Mouse (Mus musculus) stomach, embryonic 15.5 days (tissue): ENCODE results near the gene Fam53b. TPM values are rescaled to one million over a fixed set of nuclear protein-coding genes. Genes with fewer than 3 reads are reported as not detected.

Source experiments
- ATAC-seq: fragments of 200-750 bp; cut with Nextera tagmentation; 2 replicates; pipeline ENCODE4 v1.8.0; 2017; ENCODE audit warnings: low read depth, moderate number of reproducible peaks, moderate TSS enrichment; ENCODE audit not compliant: insufficient read depth, low FRiP score
- H3K27ac ChIP-seq: fragments of 300-500 bp; sonication (generic); 2 replicates; pipeline ENCODE4 v1.5.1; 2015; ENCODE audit warnings: mild to moderate bottlenecking, inconsistent platforms
- H3K27me3 ChIP-seq: fragments of 300-500 bp; sonication (generic); replicated peaks from 2 replicates; pipeline ENCODE4 v1.6.1; 2015; ENCODE audit warnings: inconsistent platforms
- H3K36me3 ChIP-seq: fragments of 300-500 bp; sonication (generic); 2 replicates; pipeline ENCODE4 v1.6.1; 2015; ENCODE audit warnings: inconsistent platforms
- H3K4me1 ChIP-seq: fragments of 300-500 bp; sonication (generic); 2 replicates; pipeline ENCODE4 v1.6.1; 2015; ENCODE audit warnings: inconsistent platforms
- H3K4me2 ChIP-seq: fragments of 300-500 bp; sonication (generic); 2 replicates; pipeline ENCODE4 v1.6.1; 2015; ENCODE audit warnings: mild to moderate bottlenecking, inconsistent platforms
- H3K4me3 ChIP-seq: fragments of 300-500 bp; sonication (generic); replicated peaks from 2 replicates; pipeline ENCODE4 v1.5.1; 2015; ENCODE audit warnings: inconsistent platforms
- H3K9ac ChIP-seq: fragments of 300-500 bp; sonication (generic); 2 replicates; pipeline ENCODE4 v1.6.1; 2015; ENCODE audit warnings: inconsistent platforms
- H3K9me3 ChIP-seq: fragments of 300-500 bp; sonication (generic); 2 replicates; pipeline ENCODE4 v1.6.1; 2016; ENCODE audit warnings: inconsistent platforms
- WGBS: fragments of 180-500 bp; shearing (Covaris S2); methylation state at CpG from one replicate; pipeline ENCODE4 v1.1.7; 2015; 5-methylcytosine and 5-hydroxymethylcytosine counted together
- polyA plus RNA-seq: library from polyadenylated mRNA; unstranded; fragments of >200 nt; fragmentation: Nextera tagmentation; extraction: Ambion mirVana; gene quantifications from 2 replicates; pipeline ENCODE4 v1.2.1, GENCODE M21; 2015

Fam53b gene
- polyA plus RNA-seq, 1 experiment from 2014 or later: 15.5 TPM

DNA sequence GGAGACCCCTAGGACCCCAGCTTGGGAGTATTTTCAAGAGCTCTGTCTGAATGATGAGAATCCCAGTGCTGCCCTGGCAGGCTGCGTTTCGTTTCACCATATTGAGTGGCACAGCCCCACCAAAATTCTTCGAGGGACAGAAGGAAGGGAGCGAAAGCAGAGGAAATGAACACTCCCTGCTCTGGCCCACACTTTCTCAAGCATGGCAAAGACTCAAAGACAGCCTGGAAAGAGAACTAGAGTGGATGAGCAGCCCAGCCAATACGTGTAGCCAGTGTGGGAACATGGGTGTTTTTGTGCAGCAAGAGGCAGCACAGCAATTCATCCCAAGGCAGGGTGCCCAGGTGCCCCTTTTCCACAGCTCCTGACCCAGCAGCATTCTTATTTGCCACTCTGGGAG, 70.8 kb downstream of the Fam53b start:
- no peak overlapping the region for H3K4me2 ChIP-seq
- H3K9me3 ChIP-seq: no peaks in the 10 kb centered on the region
- no peak overlapping the region for H3K9ac ChIP-seq
- H3K27me3 ChIP-seq: no peaks in the 10 kb centered on the region
- 0 out of 2 replicates have a peak, but pooled peaks cover 5% of the 10 kb centered on the region for H3K4me1 ChIP-seq
- no peak overlapping the region for H3K4me3 ChIP-seq
- 83% methylated on average over 5 of the region's 5 CpGs for WGBS
- no peak overlapping the region for H3K27ac ChIP-seq
- no peaks in the 10 kb centered on the region for H3K36me3 ChIP-seq
- ATAC-seq: no peak

DNA sequence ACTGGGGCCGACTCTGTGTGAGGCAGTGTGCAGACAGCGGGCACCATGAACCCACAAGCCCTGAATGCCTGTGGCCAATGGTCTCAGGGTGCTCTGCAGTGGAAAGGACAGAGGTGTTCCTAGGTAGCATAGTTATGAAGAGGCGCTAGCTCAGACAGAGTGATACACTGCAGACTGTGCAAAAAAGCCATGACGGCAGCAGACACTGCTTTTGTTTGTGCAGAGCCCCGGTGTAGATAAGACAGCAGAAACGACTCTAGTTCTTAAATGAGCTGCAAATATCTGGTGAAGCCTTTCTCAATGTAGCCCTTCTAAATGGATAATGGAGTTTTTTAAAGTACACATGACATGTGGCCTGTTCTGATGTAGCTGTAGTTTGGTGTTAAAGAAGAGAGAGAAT, 73.9 kb downstream of the Fam53b start:
- H3K4me1 ChIP-seq: peaks cover 15% of the 10 kb centered on the region
- no peaks in the 10 kb centered on the region for H3K36me3 ChIP-seq
- no peak for ATAC-seq
- no peak overlapping the region for H3K4me2 ChIP-seq
- H3K27ac ChIP-seq: no peak overlapping the region
- H3K9me3 ChIP-seq: no peaks in the 10 kb centered on the region
- no peaks in the 10 kb centered on the region for H3K27me3 ChIP-seq
- WGBS: 65% methylated on average over 6 of the region's 6 CpGs
- no peak overlapping the region for H3K9ac ChIP-seq
- H3K4me3 ChIP-seq: no peak overlapping the region

DNA sequence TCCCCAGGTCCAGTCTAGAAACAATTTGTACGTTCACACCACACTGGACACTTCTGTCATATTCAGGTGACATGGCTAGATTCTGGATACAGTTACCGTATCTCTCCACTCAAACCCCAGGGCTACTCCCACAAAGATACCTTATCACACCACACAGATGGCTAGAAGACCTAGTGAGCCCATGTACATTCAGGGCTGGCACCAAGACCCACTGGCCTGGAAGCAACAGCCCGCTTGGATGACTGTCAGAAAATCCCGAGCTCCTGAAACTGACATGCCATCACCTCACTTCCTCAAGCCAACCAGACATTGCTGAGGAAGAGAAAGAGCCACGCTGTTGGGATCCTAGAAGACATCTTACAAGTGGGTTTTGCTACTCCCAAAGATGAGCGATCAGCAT, 74.8 kb downstream of the Fam53b start:
- H3K36me3 ChIP-seq: no peaks in the 10 kb centered on the region
- peak; percentile 71; the same call in 1 of the 2 replicates for ATAC-seq
- no peak overlapping the region for H3K4me3 ChIP-seq
- no peaks in the 10 kb centered on the region for H3K9me3 ChIP-seq
- peaks cover 17% of the 10 kb centered on the region for H3K4me1 ChIP-seq
- no peak overlapping the region for H3K27ac ChIP-seq
- H3K27me3 ChIP-seq: no peaks in the 10 kb centered on the region
- 87% methylated on average over 6 of the region's 6 CpGs for WGBS
- no peak overlapping the region for H3K9ac ChIP-seq
- H3K4me2 ChIP-seq: no peak overlapping the region

GRCm38 (mm10) chr7:132736099-132736862, 77.4 kb downstream of the Fam53b start:
- Histone ChIP-seq H3K27ac (peak overlapping the region; percentile 61), H3K27me3 (no peaks in the 10 kb centered on the region), H3K36me3 (no peaks in the 10 kb centered on the region), H3K9me3 (no peaks in the 10 kb centered on the region), H3K4me2 (no peak overlapping the region), H3K4me3 (no peak overlapping the region), H3K4me1 (peaks cover 17% of the 10 kb centered on the region), H3K9ac (no peak overlapping the region; the same call in 1 of the 2 replicates)
- 56% methylated on average over 17 of the region's 17 CpGs for WGBS
- 0 out of 2 replicates have a peak, but pooled peaks have one; percentile 8 for ATAC-seq

GRCm38 (mm10) chr7:132735145-132735544, 78.5 kb downstream of the Fam53b start:
- ATAC-seq: no peak; the same call in 1 of the 2 replicates
- no peak overlapping the region for H3K4me3 ChIP-seq
- peaks cover 17% of the 10 kb centered on the region for H3K4me1 ChIP-seq
- no peak overlapping the region for H3K27ac ChIP-seq
- H3K27me3 ChIP-seq: no peaks in the 10 kb centered on the region
- no peak overlapping the region for H3K4me2 ChIP-seq
- 45% methylated on average over 5 of the region's 5 CpGs for WGBS
- H3K36me3 ChIP-seq: no peaks in the 10 kb centered on the region
- no peak overlapping the region for H3K9ac ChIP-seq
- H3K9me3 ChIP-seq: no peaks in the 10 kb centered on the region

DNA sequence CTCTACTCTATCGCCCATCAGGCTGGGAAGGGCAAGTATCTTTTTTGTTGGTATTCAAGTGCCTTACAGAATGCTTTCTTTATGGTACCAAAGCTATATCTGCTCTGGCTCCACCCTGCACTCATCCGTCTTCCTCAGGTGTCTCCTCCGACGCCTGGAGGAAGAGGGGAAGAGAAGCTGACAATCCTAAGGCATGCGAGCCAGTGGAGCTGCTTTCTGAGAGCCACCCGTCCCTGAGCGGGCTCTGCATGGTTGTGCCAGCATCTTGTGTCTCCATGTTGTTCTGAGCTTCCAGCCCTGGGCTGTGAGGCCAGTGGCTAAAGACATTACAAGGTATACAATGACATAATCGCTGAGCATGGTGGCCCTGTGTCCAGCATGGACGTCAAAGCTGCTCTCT, 79.5 kb downstream of the Fam53b start:
- Histone ChIP-seq H3K4me2 (no peak overlapping the region), H3K27ac (no peak overlapping the region), H3K4me1 (peaks cover 17% of the 10 kb centered on the region), H3K4me3 (no peak overlapping the region), H3K36me3 (no peaks in the 10 kb centered on the region), H3K9ac (no peak overlapping the region), H3K27me3 (no peaks in the 10 kb centered on the region), H3K9me3 (no peaks in the 10 kb centered on the region)
- WGBS: 79% methylated on average over 9 of the region's 9 CpGs
- no peak for ATAC-seq

DNA sequence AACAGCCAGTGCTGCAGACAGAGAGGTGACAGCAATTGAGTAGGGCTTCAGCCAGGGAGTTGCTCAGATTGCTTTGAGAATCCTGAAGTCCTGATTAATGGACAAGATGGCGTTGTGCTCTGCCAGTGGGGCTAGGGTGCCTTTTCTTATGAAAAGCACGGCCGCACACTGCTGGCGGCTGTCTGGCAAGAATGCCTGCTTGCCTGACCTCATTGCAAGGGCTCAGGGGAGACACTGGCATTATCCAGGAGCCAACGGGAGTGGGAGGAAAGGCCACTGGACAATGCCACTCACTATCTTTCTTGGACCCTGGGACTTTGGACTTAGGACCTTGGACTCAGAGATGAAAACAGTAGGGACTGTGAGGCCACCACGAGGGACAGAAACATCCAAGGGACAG, 80.2 kb downstream of the Fam53b start:
- H3K36me3 ChIP-seq: no peaks in the 10 kb centered on the region
- no peak overlapping the region for H3K4me3 ChIP-seq
- 77% methylated on average over 6 of the region's 6 CpGs for WGBS
- no peak overlapping the region for H3K9ac ChIP-seq
- no peak overlapping the region for H3K4me2 ChIP-seq
- H3K9me3 ChIP-seq: no peaks in the 10 kb centered on the region
- no peak for ATAC-seq
- no peaks in the 10 kb centered on the region for H3K27me3 ChIP-seq
- no peak overlapping the region for H3K27ac ChIP-seq
- peaks cover 17% of the 10 kb centered on the region for H3K4me1 ChIP-seq

DNA sequence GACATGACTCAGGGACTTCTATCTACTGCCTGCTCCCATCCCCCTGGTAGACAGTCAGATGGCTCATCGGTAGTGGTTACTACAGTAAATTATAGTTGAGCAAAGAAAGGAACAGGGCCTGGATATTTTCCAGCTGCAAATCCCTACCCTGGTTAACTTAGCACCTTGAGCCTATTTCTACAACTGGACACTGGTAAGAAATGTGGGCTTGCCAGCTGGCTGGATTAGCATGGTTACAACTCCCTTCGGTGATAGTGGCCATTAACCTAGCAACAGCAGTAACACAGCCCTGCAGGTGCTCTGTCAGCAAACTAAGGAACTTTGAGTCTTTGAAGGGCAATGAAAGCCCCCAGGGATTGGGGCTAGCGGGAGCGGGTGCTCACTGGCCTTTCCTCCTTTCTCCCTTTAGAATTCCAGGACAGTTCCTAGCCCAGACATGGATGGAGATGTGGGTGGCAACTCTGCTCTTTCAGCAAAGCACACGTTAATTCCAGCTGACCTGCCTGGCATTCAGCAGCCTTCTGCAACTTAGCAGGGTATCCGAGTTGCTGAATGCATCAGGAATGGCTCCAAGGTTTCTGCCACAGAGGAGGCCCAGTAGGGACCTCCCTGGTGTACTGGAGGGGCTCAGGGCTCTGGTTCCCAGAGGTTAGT, 81.4 kb downstream of the Fam53b start:
- Histone ChIP-seq H3K27ac (no peak overlapping the region), H3K4me2 (no peak overlapping the region), H3K4me1 (peaks cover 17% of the 10 kb centered on the region), H3K36me3 (no peaks in the 10 kb centered on the region), H3K9ac (no peak overlapping the region), H3K27me3 (no peaks in the 10 kb centered on the region), H3K4me3 (no peak overlapping the region), H3K9me3 (no peaks in the 10 kb centered on the region)
- 73% methylated on average over 6 of the region's 6 CpGs for WGBS
- no peak for ATAC-seq

GRCm38 (mm10) chr7:132731558-132731957, 82.1 kb downstream of the Fam53b start:
- 86% methylated on average over 6 of the region's 6 CpGs for WGBS
- H3K4me1 ChIP-seq: peaks cover 19% of the 10 kb centered on the region
- no peak for ATAC-seq
- H3K4me2 ChIP-seq: no peak overlapping the region
- H3K27ac ChIP-seq: no peak overlapping the region
- no peaks in the 10 kb centered on the region for H3K27me3 ChIP-seq
- no peaks in the 10 kb centered on the region for H3K36me3 ChIP-seq
- no peaks in the 10 kb centered on the region for H3K9me3 ChIP-seq
- H3K4me3 ChIP-seq: no peak overlapping the region
- H3K9ac ChIP-seq: no peak overlapping the region

GRCm38 (mm10) chr7:132730510-132730909, 83.2 kb downstream of the Fam53b start:
- no peak for ATAC-seq

GRCm38 (mm10) chr7:132729093-132729831, 84.4 kb downstream of the Fam53b start:
- Histone ChIP-seq H3K9ac (no peak overlapping the region), H3K36me3 (no peaks in the 10 kb centered on the region), H3K27me3 (no peaks in the 10 kb centered on the region), H3K4me3 (no peak overlapping the region), H3K4me1 (peaks cover 7% of the 10 kb centered on the region), H3K27ac (no peak overlapping the region), H3K9me3 (no peaks in the 10 kb centered on the region), H3K4me2 (no peak overlapping the region)
- WGBS: 67% methylated on average over 4 of the region's 4 CpGs
- ATAC-seq: no peak

More at GRCm38 (mm10) chr7:132730510-132730909, 83.2 kb downstream of the Fam53b start:
- H3K9ac ChIP-seq: no peak overlapping the region
- no peaks in the 10 kb centered on the region for H3K36me3 ChIP-seq
- H3K9me3 ChIP-seq: no peaks in the 10 kb centered on the region
- no peak overlapping the region for H3K4me2 ChIP-seq
- no peak overlapping the region for H3K27ac ChIP-seq
- H3K27me3 ChIP-seq: no peaks in the 10 kb centered on the region
- WGBS: 89% methylated on average over 7 of the region's 7 CpGs
- no peak overlapping the region for H3K4me3 ChIP-seq
- peaks cover 15% of the 10 kb centered on the region for H3K4me1 ChIP-seq
